Mouse (Mus musculus): ENCODE data around the gene Tie1.
"Not testable (repeated sequence)": the region's sequence is repeated elsewhere in the genome, so short reads cannot be mapped to it uniquely, and the experiment has no call there.

Tie1 gene

DNA sequence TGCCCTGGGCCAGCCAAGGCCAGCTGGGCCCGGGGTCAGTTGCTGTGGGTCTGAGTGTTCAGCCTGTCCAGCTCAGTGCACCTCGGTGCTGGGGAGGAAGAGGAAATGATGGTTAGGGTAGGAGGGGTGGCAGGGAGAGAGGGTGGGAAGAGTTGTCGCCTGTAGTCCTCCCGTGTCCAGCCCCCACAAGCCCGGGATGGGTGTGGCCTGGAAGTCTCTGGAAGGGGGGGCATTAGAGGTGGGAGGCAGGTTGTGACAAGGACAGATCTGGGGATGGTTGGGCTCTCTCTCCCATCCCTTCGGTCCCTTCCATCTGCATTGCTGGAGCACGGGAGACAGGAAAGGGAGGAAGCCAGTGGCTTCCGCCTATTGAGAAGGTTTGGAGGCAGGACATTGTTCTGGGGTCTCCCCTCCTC, at the start of gene Tie1:
TSS of gene Tie1 (minus strand) at position 345 of the 416 bp plus-strand sequence.
- DNase-seq (ENCODE audit: low spot score), result no peak

DNA sequence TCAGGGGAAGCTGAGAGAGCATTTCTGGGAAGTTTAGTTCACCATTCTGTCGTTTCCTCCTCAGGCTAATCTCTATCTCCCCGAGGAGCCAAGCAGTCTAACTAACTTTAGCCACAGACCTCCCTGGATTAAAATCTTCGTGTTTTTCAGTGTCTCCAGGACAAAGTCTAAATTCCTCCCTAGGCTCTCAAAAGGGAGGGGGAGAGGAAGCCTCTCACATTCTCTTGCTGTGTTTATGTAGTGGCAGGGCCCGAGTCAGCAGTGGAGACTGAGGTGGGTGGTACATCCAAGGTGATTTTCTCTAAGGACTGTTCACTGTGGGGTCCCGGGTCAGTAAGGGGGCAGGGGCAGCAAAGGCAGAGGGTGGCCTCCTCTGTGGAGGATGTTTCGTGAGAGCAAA, 47.9 kb upstream of the Tie1 start:
- DNase-seq (ENCODE audit: low spot score), result no peak

DNA sequence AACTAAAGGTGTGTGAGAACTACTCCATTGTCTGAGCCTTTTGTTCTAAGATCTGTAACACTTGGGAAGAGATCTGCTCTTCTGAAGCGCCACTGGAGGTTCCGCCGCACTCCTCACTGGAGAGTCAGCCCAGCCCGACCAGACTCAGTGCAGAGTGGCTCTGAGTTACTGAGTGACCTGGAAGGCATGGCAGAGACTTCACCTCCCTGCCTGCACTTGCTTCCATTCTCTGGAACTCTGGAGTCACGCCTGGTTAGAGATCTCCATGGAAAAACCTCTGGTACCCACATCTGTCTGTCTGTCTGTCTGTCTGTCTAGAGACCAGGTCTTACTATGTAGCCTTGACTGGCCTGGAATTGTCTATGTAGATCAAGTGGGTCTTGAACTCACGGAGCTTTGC, 45.7 kb upstream of the Tie1 start:
- DNase-seq (ENCODE audit: low spot score), result no peak

DNA sequence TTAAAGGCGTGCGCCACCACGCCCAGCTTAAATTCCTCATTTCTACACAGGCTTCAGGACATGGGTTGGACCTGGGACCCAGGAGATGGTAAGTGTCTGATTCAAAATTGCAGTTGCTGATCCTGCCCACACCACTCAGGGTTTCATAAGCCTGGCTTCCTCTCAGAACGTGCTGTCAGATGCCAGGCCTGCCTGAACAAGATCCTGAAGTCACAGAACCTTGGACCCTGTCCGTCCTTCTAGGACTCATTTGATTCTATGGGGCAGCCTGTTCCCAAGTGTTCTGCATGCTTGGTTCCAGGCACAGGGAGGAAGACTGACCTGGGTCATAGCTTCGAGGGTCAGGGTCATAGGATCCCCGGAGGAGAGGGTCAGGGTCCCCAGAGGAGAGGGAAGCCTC, 43.7 kb upstream of the Tie1 start:
- DNase-seq (ENCODE audit: low spot score), result no peak

DNA sequence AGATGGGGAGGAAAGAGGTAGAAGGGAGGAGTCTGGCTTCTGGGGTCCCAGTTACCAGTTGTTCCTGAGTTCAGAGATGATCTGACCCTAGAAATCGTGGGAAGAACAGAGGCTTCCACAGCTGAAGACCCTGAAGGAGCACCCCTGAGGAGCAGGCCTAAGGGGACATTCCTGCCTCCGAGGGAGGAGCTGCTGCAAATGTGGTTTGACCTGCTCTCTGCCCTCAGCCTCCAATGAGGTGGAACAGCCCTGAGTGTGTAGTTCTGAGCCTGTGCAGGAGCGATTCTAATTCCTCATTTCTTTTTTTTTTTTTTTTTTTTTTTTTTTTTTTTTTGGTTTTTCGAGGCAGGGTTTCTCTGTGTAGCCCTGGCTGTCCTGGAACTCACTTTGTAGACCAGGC, 43.3 kb upstream of the Tie1 start:
- no peak for DNase-seq (ENCODE audit: low spot score)

DNA sequence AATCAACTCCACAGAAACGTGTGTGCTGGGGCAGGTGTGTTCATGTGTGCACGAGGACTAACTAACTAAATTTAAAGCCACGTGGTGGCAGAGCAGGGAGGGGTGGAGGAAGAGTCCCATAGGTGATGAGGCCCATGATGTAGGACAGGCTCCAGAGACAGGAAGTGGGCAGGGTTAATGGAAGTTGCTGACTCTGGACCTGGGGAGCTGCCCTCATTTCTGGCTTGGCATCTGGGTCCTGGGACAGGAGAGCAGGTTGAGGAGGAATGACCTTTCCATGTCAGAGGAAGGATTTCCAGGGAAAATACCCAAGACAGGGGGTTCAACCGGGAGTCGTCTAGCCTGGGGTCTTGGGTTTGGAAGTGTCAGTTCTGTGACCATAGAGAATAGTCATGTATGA, 42.8 kb upstream of the Tie1 start:
- DNase-seq (ENCODE audit: low spot score), result no peak

DNA sequence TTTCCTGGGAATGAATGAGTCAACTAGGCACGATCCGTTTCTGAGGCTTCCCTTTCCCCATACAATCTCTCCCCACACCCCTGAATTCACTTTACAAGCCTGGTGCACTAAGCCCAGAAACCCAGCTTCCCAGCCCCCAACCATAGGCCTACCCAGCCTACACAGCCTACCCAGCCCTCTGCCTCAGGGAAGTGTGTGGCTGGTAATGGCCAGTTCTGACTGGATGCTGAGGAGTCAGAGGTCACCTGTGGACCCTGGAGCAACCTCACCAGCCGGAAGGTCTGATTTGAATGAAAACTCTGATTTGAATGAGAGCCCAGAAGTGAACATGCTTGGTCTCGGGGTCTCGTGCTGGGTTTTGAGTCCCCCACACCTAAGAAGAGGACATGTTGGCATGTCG, 37.9 kb upstream of the Tie1 start:
- no peak for DNase-seq (ENCODE audit: low spot score)

DNA sequence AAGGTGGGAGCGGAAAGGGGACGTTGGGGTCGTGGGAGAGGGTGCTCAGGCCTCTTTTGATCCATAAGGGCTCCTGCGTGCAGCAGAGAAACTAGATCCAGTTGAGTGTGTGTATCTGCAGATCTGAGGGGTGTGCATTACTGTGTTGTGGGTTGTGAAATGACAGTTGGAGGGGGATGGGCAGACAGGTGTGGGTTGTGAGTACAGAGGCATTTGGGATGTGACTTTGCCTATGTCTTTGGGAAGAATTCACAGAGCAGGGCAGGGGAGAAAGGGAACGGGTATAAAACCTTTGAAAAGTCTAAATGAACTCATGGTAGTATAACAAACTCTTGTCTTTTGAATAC, 37.4 kb upstream of the Tie1 start:
- no peak for DNase-seq (ENCODE audit: low spot score)

DNA sequence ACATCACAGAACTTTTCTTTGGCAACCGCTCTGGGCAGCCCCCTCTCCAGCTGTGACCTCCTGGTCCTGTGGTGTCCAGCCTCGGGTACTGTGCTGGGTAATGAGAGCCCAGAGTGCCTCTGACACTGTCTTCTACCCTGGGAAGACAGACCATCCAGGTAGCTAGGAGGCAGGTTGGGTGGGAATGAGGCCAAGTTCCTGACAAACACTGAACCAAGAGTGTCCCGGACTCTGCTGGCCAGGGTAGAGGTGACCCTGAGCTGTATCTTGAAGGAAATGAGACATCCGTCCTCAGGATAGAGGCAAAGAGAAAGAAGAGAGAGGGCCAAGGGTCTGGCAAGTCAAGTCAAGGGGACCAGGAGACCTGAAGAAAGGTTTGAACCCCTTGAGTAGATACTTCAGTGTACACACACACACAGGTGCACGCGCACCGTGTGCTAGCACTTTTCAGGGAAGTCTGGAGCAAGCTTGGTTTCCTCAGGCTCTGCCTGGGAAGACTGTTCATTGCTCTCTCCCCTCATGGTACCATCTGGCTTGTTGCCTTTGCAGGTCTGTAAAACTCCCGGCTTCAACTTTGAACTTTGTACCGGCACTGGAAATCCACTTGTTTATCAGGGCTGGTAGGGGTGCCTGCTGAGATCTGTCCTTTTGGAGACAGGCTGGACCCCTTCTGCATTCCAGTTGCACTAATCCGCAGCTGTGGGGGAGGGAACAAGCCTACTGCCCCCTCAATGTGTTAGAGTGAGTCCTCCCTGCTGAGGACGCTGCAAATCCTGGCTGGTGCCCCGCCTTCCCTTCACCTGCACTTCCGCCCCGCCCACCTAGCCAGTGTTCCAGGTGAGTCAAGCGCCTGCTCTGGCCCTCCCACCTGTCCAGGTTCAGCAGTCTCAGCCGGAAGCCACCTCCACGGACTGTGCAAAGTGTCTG, 36.8 kb upstream of the Tie1 start, which contains the start of gene 2610528J11Rik:
TSS of gene 2610528J11Rik (plus strand) at position 592 of the 927 bp plus-strand sequence.
- no peak for DNase-seq (ENCODE audit: low spot score)

DNA sequence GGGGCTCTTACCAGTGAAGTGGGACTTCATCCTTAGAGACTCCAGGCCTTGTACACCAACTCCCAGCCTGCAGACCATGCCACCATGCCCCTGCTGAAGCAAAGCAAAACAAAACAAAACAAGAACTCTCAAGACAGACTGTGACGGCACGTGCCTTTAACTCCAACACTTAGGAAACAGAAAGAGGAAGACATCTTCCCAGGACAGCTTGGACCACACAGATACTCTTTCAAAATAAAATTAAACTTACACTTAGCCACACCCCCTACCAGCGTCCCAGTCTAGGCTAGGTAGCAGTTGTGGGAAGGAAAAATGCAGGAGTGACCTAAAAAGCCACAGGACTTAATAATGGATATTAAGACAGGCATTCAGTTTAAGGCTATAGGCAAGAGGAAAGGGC, 35.9 kb upstream of the Tie1 start:
- no peak for DNase-seq (ENCODE audit: low spot score)

DNA sequence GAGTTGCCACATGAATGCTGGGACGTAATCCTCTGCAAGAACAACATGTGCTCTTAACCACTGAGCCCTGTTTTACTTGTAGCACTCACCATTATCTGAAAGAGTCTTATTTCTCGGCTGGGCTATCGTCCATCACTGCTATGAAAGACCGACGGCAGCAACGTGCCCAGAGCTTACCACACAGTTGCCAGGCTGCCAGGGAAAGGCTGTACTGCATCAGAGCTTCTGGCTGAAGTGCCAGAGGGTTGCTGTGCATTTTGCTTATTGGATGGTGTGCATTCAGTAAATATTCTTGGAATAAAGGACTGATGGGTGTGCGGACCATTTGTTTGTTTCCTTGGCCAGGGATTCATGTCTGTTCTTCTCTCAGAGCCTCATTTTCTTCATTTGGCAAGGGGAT, 34.1 kb upstream of the Tie1 start:
- no peak for DNase-seq (ENCODE audit: low spot score)

DNA sequence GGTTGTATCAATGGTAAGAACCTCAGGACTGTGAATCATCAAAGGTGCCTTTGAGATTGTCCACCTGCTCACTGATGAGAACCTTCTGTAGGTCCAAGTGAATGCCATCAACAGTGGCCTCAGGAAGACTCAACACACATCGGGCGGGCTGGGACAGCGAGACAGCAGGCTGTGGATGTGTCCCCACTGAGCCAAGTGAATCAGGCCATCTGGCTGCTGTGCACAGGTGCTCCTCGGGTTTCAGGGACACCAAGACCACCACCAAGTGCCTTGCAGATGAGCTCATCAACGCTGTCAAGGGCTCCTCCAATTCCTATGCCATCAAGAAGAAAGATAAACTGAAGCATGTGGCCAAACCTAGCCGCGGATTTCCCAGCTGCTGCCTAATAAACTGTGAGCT, 32.4 kb upstream of the Tie1 start:
- no peak for DNase-seq (ENCODE audit: low spot score)

DNA sequence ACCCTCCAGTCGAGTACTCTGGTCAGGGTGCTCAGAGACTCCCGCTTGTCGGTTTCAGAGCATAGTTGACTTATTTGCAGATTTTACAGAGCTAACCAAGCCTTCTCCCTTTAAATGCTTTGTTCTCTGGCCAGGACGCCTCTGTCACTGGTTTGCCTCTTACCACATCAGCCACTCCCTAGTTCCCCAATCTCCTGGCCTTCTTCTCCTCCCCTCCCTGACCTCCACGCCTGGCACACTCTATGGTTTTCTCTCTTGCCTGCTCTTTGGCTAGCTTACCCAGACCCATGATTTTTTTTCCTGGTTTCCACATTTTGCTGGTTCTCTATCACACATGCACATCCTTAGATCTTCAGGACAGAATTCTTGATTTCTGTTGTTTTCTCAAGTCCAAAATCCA, 28.3 kb upstream of the Tie1 start:
- no peak for DNase-seq (ENCODE audit: low spot score)

DNA sequence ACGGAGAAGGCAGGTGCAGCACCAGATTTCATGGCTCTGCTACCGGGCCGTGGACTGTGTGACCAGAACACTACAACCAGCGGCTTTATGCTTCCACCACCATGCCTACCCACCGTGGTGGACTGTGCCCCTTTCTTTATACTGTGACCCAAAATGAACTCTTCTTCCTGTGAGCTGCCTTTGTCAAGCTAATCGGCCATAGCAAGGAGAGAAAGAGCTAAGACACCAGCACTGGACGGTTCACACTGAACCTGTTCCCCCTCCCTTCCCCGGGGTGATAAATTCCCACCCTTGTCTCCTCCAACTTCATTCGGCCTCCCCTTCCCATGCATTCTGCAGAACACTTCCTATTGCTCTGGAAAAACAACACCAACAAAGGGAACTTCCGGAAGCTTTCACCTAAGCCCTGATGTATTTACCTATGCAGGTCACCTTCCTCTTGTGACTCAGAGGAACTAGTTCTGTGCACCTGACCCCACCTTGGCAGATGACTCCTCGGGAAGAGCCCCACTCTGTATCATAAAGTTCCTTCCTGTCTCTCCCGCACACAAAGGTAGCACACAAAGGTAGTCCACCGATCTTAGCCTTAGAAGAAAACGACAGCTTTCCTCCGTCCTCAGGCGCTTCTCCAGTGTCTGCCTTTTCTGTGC, 27.8 kb upstream of the Tie1 start:
- no peak for DNase-seq (ENCODE audit: low spot score)

DNA sequence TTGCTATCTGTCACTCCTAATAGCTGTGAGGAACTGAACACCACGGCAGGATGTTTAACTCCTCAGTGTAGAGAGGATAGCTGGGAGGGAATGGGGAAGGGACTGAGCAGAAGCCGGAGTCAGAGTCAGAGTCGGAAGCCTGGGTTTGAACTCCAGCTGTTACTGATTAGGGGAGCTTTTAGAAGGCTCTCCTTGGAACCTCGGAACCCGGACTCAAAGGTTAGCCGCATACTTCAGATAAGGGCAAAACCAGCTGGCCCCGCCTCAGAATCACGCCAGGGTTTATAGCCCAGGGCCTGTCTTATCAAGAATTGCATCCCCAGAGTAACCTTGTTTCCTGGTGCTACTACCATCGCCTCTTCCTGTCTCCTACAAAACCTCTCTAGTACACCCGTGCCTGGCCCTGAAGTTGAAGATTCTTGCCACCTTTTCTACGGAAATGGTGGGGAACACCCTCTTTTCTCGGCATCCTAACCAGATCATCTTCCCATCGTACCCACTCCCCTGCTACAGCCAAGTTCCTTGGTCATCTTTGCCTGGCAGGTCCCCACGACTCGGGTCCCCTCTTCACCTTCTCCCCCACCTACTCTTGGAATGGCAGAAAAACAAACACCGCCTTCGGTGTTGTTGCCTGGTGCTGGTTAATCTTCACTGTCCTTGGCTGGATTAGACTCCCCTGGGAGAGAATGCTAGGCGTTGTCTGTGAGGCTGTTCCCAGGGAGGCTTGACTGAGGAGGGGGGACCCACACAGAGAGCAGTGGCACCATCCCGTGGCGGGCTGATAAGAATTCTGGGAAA, 27.0 kb upstream of the Tie1 start:
- no peak for DNase-seq (ENCODE audit: low spot score)

DNA sequence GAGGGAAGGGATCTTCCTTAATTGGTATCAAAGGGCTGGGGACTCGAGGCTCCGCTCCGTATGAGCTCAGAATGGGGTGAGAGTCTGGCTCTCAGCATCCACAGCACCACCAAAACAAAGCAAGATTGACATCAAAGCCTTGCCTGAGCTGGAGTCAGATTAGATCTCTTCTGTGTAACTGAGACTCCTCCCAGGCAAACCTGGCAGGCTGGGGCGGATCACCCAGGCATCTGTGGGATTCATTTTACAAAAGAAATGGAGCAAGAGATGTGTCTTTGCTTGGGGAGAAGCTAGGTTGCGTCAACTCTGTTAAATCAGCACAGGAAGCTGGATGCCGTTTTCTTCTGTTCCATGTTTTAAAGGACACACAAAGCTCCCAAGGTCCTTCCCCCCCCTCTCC, 19.2 kb upstream of the Tie1 start:
- no peak for DNase-seq (ENCODE audit: low spot score)

DNA sequence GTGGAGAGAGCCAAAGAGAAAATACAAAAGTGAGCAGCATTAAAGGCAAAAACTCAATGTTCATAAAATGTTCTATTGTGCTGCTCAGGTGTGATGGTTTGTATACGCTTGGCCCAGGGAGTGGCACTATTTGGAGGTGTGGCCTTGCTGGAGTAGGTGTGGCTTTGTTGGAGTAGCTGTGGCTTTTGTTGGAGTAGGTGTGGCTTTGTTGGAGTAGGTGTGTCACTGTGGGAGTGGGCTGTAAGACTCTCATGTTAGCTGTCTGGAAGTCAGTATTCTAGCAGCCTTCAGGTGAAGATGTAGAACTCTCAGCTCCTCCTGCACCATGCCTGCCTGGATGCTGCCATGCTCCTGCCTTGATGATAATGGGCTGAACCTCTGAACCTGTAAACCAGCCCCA, 17.3 kb upstream of the Tie1 start:
- DNase-seq (ENCODE audit: low spot score), result not testable (repeated sequence)

DNA sequence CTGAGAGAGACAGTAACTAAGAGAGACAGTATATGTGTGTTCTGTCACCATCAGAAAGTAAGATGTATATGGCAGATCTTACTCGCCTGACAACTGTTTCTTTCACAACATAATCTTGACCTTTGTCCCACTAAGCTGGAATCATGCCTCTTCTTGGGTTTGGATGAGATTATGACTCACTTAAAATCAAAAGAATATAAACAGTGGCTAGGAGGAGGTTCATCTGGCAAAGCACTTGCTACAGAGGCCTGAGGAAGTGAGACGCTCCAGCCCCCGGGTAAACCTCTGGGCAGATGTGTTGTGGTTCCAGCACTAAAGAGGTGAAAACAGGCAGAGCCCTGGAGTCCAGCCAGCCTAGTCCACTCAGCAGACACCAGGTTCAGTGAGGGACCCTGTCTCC, 15.7 kb upstream of the Tie1 start:
- DNase-seq (ENCODE audit: low spot score), result no peak

DNA sequence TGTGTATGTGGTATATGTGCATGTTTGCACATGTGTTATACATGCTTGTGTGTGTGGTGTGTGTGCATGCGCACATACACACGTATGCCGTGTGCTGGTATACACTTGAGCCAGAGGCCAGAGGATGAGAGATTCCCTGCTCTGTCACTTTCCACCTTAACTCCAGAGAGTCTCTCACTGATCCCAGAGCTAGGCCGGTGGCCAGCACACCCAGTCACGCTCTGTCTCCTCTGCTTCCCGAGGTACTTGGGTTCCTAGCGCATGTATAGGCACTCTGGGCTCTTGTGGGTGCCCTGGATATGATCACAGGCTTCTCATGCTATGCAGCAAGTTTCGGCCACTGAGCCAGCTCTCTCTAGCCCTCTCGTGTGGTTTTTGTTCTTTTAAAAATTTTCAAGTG, 10.9 kb upstream of the Tie1 start:
- no peak for DNase-seq (ENCODE audit: low spot score)

DNA sequence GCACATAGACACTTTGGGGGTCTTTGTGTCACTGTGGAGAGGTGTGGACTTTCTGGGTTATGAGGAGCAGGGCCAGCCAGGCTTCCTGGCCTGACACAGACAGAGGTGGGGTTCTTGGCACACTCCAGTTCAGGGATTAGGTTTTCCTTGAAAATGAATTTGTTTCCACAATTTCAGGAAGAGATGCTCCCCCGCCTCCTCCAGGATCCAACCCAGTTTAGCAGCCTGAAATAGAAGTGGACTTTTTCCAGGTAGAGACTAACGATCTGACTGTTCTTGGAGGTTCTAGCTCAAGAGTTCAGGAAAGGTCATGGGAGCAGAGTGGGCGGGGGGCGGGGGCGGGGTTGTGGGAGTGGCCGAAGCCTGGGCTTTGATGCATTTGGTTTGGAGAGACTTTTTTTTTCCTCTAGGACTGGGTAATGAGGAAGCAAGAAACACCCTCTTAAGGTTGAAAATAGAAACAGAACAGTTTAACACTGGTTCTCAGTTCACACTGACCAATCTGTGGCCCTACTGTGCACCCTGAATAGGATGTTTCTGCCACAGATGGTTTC, 10.4 kb upstream of the Tie1 start:
- DNase-seq (ENCODE audit: low spot score), result no peak

DNA sequence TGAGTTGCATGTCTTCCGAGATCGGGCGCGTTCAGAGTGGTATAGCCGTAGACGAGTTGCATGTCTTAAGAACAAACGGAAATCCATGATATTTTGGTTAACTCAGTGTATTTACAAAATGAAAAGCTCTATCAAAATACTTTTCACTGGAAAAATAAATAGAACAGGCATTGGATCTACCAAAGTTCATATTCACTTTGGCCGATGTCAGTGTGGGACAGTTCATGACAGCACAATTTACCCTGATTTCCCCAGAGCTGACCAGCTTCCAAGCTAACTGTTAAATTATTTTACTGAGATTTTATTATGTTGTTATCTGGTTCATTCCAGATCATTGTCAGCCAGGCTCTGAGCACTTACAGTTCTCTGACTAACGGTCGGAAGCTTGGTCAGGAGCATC, 600 bp upstream of the Tie1 start:
- no peak for DNase-seq (ENCODE audit: low spot score)

DNA sequence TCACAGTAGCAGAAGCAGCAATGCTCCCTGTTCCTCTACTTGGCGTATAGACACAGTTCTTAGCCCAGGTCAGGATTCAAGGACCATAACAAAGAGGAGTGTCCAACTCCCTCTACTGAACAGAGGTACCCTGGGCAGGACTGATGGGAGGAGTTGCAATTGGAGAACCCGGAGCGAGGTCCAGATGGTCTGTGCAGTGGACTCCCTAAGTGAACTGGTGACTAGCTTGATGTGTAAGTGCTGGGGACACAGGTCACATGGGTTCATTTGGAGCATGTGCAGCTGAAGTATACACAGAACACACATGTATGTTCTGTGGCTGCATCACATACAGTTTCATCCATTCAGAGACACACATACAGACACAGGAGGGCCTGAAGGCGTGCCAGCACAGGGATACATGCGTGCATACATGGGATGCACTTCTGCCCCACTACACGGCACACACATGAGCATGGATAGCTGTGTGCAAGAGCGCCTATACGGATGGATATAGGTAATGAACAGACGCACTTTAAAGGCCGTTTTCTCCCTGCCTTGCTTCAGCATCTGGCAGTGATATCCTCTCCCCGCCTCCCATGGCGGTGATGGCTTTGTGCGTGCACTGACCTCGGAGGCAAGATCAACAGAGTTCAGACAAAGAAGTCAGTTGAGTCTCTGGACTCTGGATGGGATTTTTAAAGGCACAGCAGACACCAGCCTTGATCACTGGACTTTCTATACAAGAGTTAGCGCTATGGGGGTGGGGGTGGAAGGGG, 12.9 kb downstream of the Tie1 start:
- DNase-seq (ENCODE audit: low spot score), result no peak
